Mouse (Mus musculus): ENCODE results near the gene Mid1.
"Not testable (repeated sequence)": the region's sequence is repeated elsewhere in the genome, so short reads cannot be mapped to it uniquely, and the experiment has no call there.

DNA sequence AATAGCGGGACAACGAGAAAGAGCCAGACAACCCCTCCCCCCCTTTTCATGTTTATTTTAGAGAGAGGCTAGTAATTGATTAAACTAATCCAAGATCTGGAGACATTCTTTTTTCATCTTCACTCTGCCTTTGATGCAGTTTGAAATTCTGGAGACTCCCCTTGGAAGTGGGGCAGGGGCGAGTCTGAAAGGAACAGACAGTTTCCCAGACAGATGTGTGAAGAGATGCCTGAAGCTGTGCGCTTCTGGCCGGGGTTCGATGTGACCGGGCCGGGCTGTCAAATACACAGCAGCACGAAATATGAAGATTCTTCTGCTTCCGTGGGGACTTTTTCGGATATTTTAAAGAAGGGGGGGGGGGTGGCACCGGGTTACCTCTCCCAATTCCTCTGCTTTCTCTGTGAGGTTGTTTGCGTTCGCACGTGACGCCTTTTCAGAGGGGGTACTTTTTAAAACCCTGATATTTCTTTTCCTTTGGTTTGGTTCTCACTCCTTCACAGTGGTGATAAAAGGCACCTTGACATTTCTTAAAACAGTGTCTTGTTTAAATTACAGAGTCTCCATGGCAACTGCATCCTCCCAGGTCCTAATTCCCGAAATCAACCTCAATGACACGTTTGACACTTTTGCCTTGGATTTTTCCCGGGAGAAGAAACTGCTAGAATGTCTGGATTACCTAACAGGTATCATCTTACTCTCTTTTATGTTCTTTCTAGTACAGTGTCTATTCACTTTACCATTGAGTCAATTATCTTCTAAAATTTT is 298.6 kb downstream of the Mid1 start:
- not testable (repeated sequence) for TF ChIP-seq GATA1 (IDR thresholded peaks at IDR 0.05; ENCODE audit: borderline replicate concordance, low read length); CTCF (IDR thresholded peaks at IDR 0.05; ENCODE audit: low read depth, low read length); TAL1 (conservative IDR thresholded peaks at IDR 0.05; ENCODE audit: low read depth, low read length)
